Mouse (Mus musculus) E14TG2a.4 (cell line): Measurements from ENCODE around the gene Phactr1.

ENCODE experiments used
- CTCF ChIP-seq: conservative IDR thresholded peaks from 2 replicates; pipeline ENCODE4 v1.5.1; 2014; ENCODE audit warnings: low read length
- NANOG ChIP-seq: IDR thresholded peaks from 2 replicates; pipeline ENCODE4 v1.6.1; 2014; ENCODE audit warnings: borderline replicate concordance, low read length, mixed read lengths

GRCm38 (mm10) chr13:43057104-43057503, 376.7 kb downstream of the Phactr1 start:
- TF ChIP-seq CTCF (no peak), NANOG (no peak)
